Mouse (Mus musculus) lung, postnatal 0 days (tissue): ENCODE results near the gene Spdl1. TPM values are rescaled to one million over a fixed set of nuclear protein-coding genes. Genes with fewer than 3 reads are reported as not detected.

ENCODE experiments used
- ATAC-seq: fragments of 200-750 bp; cut with Nextera tagmentation; 2 replicates; pipeline ENCODE4 v1.8.0; 2017; ENCODE audit warnings: moderate library complexity
- DNase-seq: peaks from one replicate; pipeline ENCODE4 v3.0.0-alpha.2; 2016; ENCODE audit warnings: low spot score
- H3K27ac ChIP-seq: fragments of 300-500 bp; sonication (generic); 2 replicates; pipeline ENCODE4 v1.5.1; 2014; ENCODE audit warnings: antibody characterized with exemption, mild to moderate bottlenecking, low read length, mixed read lengths
- H3K27me3 ChIP-seq: fragments of 300-500 bp; sonication (generic); replicated peaks from 2 replicates; pipeline ENCODE4 v1.6.1; 2014; ENCODE audit warnings: low read length, mixed read lengths; ENCODE audit not compliant: insufficient read depth
- H3K36me3 ChIP-seq: fragments of 300-500 bp; sonication (generic); 2 replicates; pipeline ENCODE4 v1.6.1; 2014; ENCODE audit warnings: low read length, mixed read lengths; ENCODE audit not compliant: insufficient read depth
- H3K4me1 ChIP-seq: fragments of 300-500 bp; sonication (generic); 2 replicates; pipeline ENCODE4 v1.6.1; 2014; ENCODE audit warnings: antibody characterized with exemption, low read depth, low read length, mixed read lengths; ENCODE audit not compliant: insufficient read depth
- H3K4me2 ChIP-seq: fragments of 300-500 bp; sonication (generic); replicated peaks from 2 replicates; pipeline ENCODE4 v1.6.1; 2014; ENCODE audit warnings: low read depth, mild to moderate bottlenecking, low read length, moderate library complexity, mixed read lengths
- H3K4me3 ChIP-seq: fragments of 300-500 bp; sonication (generic); 2 replicates; pipeline ENCODE4 v1.5.1; 2014; ENCODE audit warnings: low read depth, low read length
- H3K9ac ChIP-seq: fragments of 300-500 bp; sonication (generic); replicated peaks from 2 replicates; pipeline ENCODE4 v1.6.1; 2014; ENCODE audit warnings: low read depth, mild to moderate bottlenecking
- H3K9me3 ChIP-seq: fragments of 300-500 bp; sonication (generic); 2 replicates; pipeline ENCODE4 v1.6.1; 2016; ENCODE audit warnings: low read length, mixed read lengths
- CTCF ChIP-seq: IDR thresholded peaks from 2 replicates; pipeline ENCODE4 v1.5.1; 2016; ENCODE audit warnings: antibody characterized with exemption, mild to moderate bottlenecking
- EP300 ChIP-seq: IDR thresholded peaks from 2 replicates; pipeline ENCODE4 v1.6.1; 2016; ENCODE audit warnings: antibody characterized with exemption, mild to moderate bottlenecking, control low read depth
- WGBS: fragments of 180-500 bp; shearing (Covaris S2); extraction: QIAGEN DNeasy Blood & Tissue Kit; methylation state at CpG from one replicate; pipeline ENCODE4 v1.1.7; 2014; 5-methylcytosine and 5-hydroxymethylcytosine counted together
- polyA plus RNA-seq: library from polyadenylated mRNA; unstranded; fragments of >200 nt; fragmentation: Nextera tagmentation; extraction: Ambion mirVana; gene quantifications from 2 replicates; pipeline ENCODE4 v1.2.1, GENCODE M21; 2015

The Spdl1 gene
- polyA plus RNA-seq, 1 experiment from 2014 or later: 1.1 TPM

DNA sequence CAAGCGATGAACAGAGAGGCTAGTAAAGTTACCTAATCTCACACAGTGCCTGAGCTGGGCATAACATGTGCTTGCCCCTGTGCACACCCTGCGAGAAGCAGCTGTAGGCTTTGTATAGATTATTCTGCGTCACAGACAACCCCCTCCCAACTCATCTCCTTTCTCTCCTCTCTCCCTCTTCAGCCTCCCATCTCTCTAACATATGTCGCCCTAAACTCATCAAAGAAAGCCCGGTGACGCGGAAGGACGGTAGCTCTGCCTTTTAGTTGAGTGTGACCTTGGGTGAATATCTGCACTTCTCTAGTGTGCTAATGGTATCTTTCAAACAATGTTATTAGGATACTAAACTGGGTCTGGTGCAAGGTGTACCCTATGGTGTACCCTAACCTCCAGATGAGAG lies 63.5 kb downstream of the Spdl1 start:
- H3K4me2 ChIP-seq: no peak overlapping the region
- TF ChIP-seq CTCF: no peak
- TF ChIP-seq EP300: no peak
- 88% methylated on average over 8 of the region's 8 CpGs for WGBS
- H3K27ac ChIP-seq: no peak overlapping the region
- DNase-seq: no peak
- no peaks in the 10 kb centered on the region for H3K9me3 ChIP-seq
- ATAC-seq: no peak
- H3K4me1 ChIP-seq: no peaks in the 10 kb centered on the region
- H3K4me3 ChIP-seq: no peak overlapping the region
- no peak overlapping the region for H3K9ac ChIP-seq
- no peaks in the 10 kb centered on the region for H3K36me3 ChIP-seq
- no peaks in the 10 kb centered on the region for H3K27me3 ChIP-seq

DNA sequence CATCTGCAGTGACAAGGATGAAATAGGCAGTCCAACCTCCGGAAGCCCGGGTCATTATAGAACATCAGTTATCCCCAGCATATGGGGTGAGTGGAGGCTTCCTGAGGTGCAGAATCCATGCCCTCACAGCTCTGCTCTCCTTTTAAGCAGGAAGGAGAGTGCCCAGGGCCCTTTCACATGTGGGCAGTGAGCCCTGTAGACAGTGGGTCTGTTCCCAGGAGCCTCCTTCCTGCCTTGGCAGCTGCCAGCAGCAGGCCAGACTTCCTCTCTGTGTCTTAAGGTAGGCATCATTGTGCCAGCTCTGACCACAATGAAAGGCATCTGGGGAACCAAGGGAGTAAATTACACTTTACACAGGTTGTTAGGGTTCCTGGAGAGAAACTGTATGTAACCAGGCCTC lies 64.0 kb downstream of the Spdl1 start:
- DNase-seq: no peak

DNA sequence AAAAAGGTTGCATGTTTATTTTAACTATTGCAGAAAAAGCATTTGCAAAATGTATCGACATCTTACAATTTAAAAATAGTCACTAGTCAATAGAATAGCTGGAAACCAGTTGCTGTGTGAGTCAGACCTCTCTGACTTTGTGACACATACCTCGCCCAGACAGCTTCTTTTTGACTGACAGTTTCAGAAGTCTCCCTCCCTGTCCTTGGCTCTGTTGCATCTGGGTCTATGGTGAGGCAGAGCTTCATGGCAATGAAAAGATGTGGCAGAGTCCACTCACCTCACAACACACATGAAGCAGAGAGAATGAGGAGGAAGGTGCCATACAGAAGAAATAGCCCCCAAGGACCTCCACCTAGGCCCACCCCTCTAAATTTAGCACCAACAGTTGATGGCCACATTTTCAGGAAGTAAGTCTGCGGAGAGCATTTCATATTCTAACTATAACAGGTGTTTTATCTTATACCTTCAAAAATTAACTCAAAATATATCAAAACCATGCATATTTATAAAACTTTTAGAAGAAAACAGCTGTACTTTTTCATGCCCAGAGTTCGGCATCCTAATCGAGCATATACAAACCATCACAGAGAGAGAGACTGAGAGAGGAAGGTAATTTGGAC lies 69.6 kb downstream of the Spdl1 start:
- Histone ChIP-seq H3K4me3 (no peak overlapping the region), H3K36me3 (no peaks in the 10 kb centered on the region), H3K4me2 (no peak overlapping the region), H3K27me3 (no peaks in the 10 kb centered on the region), H3K4me1 (no peaks in the 10 kb centered on the region), H3K9me3 (no peaks in the 10 kb centered on the region), H3K27ac (no peak overlapping the region), H3K9ac (no peak overlapping the region)
- TF ChIP-seq CTCF (no peak), EP300 (no peak)
- no peak for ATAC-seq
- no peak for DNase-seq
- 66% methylated on average over 5 of the region's 5 CpGs for WGBS

More for the DNA sequence above, 64.0 kb downstream of the Spdl1 start:
- H3K36me3 ChIP-seq: no peaks in the 10 kb centered on the region
- H3K9ac ChIP-seq: no peak overlapping the region
- no peaks in the 10 kb centered on the region for H3K4me1 ChIP-seq
- H3K27ac ChIP-seq: no peak overlapping the region
- H3K27me3 ChIP-seq: no peaks in the 10 kb centered on the region
- no peaks in the 10 kb centered on the region for H3K9me3 ChIP-seq
- no peak for ATAC-seq
- TF ChIP-seq EP300 (no peak), CTCF (no peak)
- no peak overlapping the region for H3K4me3 ChIP-seq
- H3K4me2 ChIP-seq: no peak overlapping the region
- WGBS: 89% methylated on average over 2 of the region's 2 CpGs

DNA sequence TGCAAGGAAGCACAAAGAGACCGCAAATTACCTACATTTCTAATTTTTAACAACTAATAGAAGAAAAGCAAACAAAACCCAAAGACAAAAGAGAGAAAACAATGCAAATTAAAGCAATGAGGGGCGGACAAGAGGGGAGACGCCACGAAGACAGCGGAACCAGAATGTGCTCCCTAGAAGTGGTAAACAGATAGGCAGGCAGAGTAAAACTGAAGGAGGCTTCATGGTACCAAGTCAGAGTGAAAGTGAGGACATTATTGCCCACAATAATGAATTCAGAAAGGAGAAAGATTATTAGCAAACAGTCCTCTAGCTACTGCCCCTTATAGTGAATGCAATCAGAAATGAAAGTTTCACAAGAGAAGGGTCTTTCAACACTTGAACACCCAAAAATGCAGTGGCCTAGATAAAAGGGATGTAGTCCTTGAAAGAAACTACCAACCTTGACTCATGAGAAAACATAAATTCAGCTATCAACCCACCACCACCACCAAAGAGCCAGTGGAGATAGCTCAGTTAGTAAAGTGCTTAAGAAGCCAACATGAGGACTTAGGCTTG lies 70.8 kb downstream of the Spdl1 start:
- no peak for DNase-seq
- H3K4me1 ChIP-seq: no peaks in the 10 kb centered on the region
- no peak overlapping the region for H3K4me2 ChIP-seq
- 86% methylated on average over 5 of the region's 5 CpGs for WGBS
- no peak for ATAC-seq
- H3K9ac ChIP-seq: no peak overlapping the region
- no peaks in the 10 kb centered on the region for H3K36me3 ChIP-seq
- H3K27me3 ChIP-seq: no peaks in the 10 kb centered on the region
- no peaks in the 10 kb centered on the region for H3K9me3 ChIP-seq
- H3K27ac ChIP-seq: no peak overlapping the region
- no peak overlapping the region for H3K4me3 ChIP-seq
- no peak for TF ChIP-seq EP300
- no peak for TF ChIP-seq CTCF

DNA sequence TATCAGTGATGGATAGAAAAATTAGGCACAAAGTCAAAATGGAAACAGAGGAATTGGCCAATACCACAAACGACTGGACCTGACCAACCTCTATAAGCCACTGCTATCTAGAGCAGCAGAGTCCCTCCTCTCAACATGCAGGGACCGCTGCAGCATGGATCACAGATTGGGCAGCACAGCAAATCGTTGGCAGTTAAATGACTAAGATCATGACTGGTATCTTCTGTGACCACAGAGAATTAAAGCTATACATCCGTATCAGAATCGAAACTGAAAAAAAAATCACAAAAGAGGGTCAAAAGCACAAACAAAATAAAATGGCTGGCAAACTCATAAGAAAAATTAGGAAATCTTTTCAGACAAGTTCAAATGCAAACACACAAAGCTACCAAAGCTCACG lies 71.3 kb downstream of the Spdl1 start:
- H3K27me3 ChIP-seq: no peaks in the 10 kb centered on the region
- no peak overlapping the region for H3K27ac ChIP-seq
- no peak overlapping the region for H3K9ac ChIP-seq
- no peak overlapping the region for H3K4me2 ChIP-seq
- no peak overlapping the region for H3K4me3 ChIP-seq
- no peaks in the 10 kb centered on the region for H3K36me3 ChIP-seq
- DNase-seq (no peak), ATAC-seq (no peak)
- no peaks in the 10 kb centered on the region for H3K4me1 ChIP-seq
- no peaks in the 10 kb centered on the region for H3K9me3 ChIP-seq
- 79% methylated on average over 6 of the region's 6 CpGs for WGBS
- TF ChIP-seq CTCF (no peak), EP300 (no peak)

DNA sequence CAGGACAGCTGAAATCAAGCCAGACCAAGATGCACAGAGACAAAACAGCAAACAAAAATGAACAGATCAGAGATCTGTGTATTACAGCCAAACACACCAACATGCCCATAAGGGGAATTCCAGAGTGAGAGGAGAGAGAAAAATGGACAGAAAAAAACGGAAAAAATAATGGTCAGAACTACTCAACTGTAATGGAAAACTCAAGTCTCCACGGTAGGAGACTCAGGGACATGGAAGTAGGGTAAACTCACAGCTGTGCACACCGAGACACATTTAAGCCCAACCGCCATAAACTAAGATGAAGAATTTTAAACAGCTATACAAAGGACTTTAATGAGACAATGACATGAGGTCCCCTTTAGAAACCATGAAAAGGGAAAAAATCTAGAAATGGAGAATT lies 73.9 kb downstream of the Spdl1 start:
- no peak overlapping the region for H3K4me3 ChIP-seq
- H3K4me2 ChIP-seq: no peak overlapping the region
- H3K9ac ChIP-seq: no peak overlapping the region
- no peak overlapping the region for H3K27ac ChIP-seq
- no peaks in the 10 kb centered on the region for H3K27me3 ChIP-seq
- no peak for TF ChIP-seq EP300
- no peak for TF ChIP-seq CTCF
- H3K4me1 ChIP-seq: no peaks in the 10 kb centered on the region
- 68% methylated on average over 4 of the region's 4 CpGs for WGBS
- no peaks in the 10 kb centered on the region for H3K36me3 ChIP-seq
- no peak for DNase-seq
- H3K9me3 ChIP-seq: no peaks in the 10 kb centered on the region
- ATAC-seq: no peak

Other genes starting within 250 kb of the Spdl1 start
- gene Dock2, start 49.7 kb downstream of the Spdl1 start, polyA plus RNA-seq: 1.8 and 2.0 TPM in 2 replicates